Mouse (Mus musculus): ENCODE data around the gene Vps13d. TPM values are rescaled to one million over a fixed set of nuclear protein-coding genes. Genes with fewer than 3 reads are reported as not detected.

Gene Vps13d
- total RNA-seq, 2 experiments from 2014 or later, result 59.2 to 70.4 TPM

- intact Hi-C loops (cut with DNase I), result loop anchor here (5.0 kb wide), 1 partner anchor 127 kb away; the partner anchor contains the start of gene Dhrs3
Observed at GRCm38 (mm10) chr4:145019121-145019714, 175.6 kb downstream of the Vps13d start.

GRCm38 (mm10) chr4:145017745-145018144, 177.1 kb downstream of the Vps13d start:
- no peak for DNase-seq (ENCODE audit: low spot score in 2 of 2)
- intact Hi-C loops (cut with DNase I), result loop anchor here (5.0 kb wide), 1 partner anchor 125 kb away; the partner anchor contains the start of gene Dhrs3

More at GRCm38 (mm10) chr4:145019121-145019714, 175.6 kb downstream of the Vps13d start:
- no peak for DNase-seq (ENCODE audit: low spot score in 2 of 2)

GRCm38 (mm10) chr4:145016669-145017068, 178.1 kb downstream of the Vps13d start:
- DNase-seq (ENCODE audit: low spot score in 2 of 2), result no peak
- intact Hi-C loops (cut with DNase I), result loop anchor here (5.0 kb wide), 1 partner anchor 124 kb away; the partner anchor contains the start of gene Dhrs3

- intact Hi-C loops (cut with DNase I), result no loop called here
Observed at GRCm38 (mm10) chr4:145014632-145014960, 180.2 kb downstream of the Vps13d start.

GRCm38 (mm10) chr4:145013760-145014631, 180.8 kb downstream of the Vps13d start:
- no peak for DNase-seq (ENCODE audit: low spot score in 2 of 2)
- intact Hi-C loops (cut with DNase I), result no loop called here

More at GRCm38 (mm10) chr4:145014632-145014960, 180.2 kb downstream of the Vps13d start:
- no peak for DNase-seq (ENCODE audit: low spot score in 2 of 2)

- no peak for DNase-seq (ENCODE audit: low spot score in 2 of 2)
- intact Hi-C loops (cut with DNase I), result no loop called here
Observed at GRCm38 (mm10) chr4:145013187-145013586, 181.6 kb downstream of the Vps13d start.

GRCm38 (mm10) chr4:145011156-145011555, 183.6 kb downstream of the Vps13d start:
- intact Hi-C loops (cut with DNase I), result no loop called here
- DNase-seq (ENCODE audit: low spot score in 2 of 2), result no peak

- intact Hi-C loops (cut with DNase I), result no loop called here
Observed at GRCm38 (mm10) chr4:145009934-145010333, 184.9 kb downstream of the Vps13d start.

GRCm38 (mm10) chr4:145009437-145009836, 185.4 kb downstream of the Vps13d start:
- intact Hi-C loops (cut with DNase I), result no loop called here
- DNase-seq (ENCODE audit: low spot score in 2 of 2), result no peak

More at GRCm38 (mm10) chr4:145009934-145010333, 184.9 kb downstream of the Vps13d start:
- DNase-seq (ENCODE audit: low spot score in 2 of 2), result no peak

- intact Hi-C loops (cut with DNase I), result no loop called here
- DNase-seq (ENCODE audit: low spot score in 2 of 2), result no peak
Observed at GRCm38 (mm10) chr4:145005943-145006545, 188.8 kb downstream of the Vps13d start.

- intact Hi-C loops (cut with DNase I), result no loop called here
- DNase-seq (ENCODE audit: low spot score in 2 of 2), result no peak
Observed at GRCm38 (mm10) chr4:145004176-145004575, 190.6 kb downstream of the Vps13d start.

GRCm38 (mm10) chr4:145002733-145003132, 192.1 kb downstream of the Vps13d start:
- no peak for DNase-seq (ENCODE audit: low spot score in 2 of 2)
- intact Hi-C loops (cut with DNase I), result no loop called here

GRCm38 (mm10) chr4:144999903-145000382, 194.9 kb downstream of the Vps13d start:
- DNase-seq (ENCODE audit: low spot score in 2 of 2), result no peak
- intact Hi-C loops (cut with DNase I), result no loop called here

- no peak for DNase-seq (ENCODE audit: low spot score in 2 of 2)
- intact Hi-C loops (cut with DNase I), result no loop called here
Observed at GRCm38 (mm10) chr4:144999572-144999880, 195.3 kb downstream of the Vps13d start.

- no peak for DNase-seq (ENCODE audit: low spot score in 2 of 2)
- intact Hi-C loops (cut with DNase I), result no loop called here
Observed at GRCm38 (mm10) chr4:144998808-144999571, 195.8 kb downstream of the Vps13d start.

GRCm38 (mm10) chr4:144997887-144998658, 196.7 kb downstream of the Vps13d start:
- no peak for DNase-seq (ENCODE audit: low spot score in 2 of 2)
- intact Hi-C loops (cut with DNase I), result no loop called here

GRCm38 (mm10) chr4:144996996-144997820, 197.6 kb downstream of the Vps13d start:
- DNase-seq (ENCODE audit: low spot score in 2 of 2), result no peak
- intact Hi-C loops (cut with DNase I), result no loop called here

GRCm38 (mm10) chr4:144995826-144996225, 199.0 kb downstream of the Vps13d start:
- DNase-seq (ENCODE audit: low spot score in 2 of 2), result no peak
- intact Hi-C loops (cut with DNase I), result no loop called here

Measured in left cerebral cortex, postnatal 36 days (tissue).